Mouse (Mus musculus) cerebellum, postnatal 36 days (tissue): Measurements from ENCODE around the gene Mphosph9.
"Not testable (repeated sequence)": the region's sequence is repeated elsewhere in the genome, so short reads cannot be mapped to it uniquely, and the experiment has no call there.

ENCODE experiments used
- DNase-seq, 2 experiments: peaks; one replicate each; pipeline ENCODE4 v3.0.0; 2021 to 2022; ENCODE audit warnings: mixed read lengths in 2 of 2

Gene Mphosph9

GRCm38 (mm10) chr5:124233874-124234661 lies 93.7 kb downstream of the Mphosph9 start:
- peak; percentile 31 to 51 for DNase-seq

- DNase-seq = no peak
Observed at GRCm38 (mm10) chr5:124233144-124233465, 94.7 kb downstream of the Mphosph9 start.

- DNase-seq = no peak
Observed at GRCm38 (mm10) chr5:124232360-124233143, 95.2 kb downstream of the Mphosph9 start.

- DNase-seq = no peak
Observed at GRCm38 (mm10) chr5:124230461-124230860, 97.3 kb downstream of the Mphosph9 start.

GRCm38 (mm10) chr5:124227193-124227592 lies 100.6 kb downstream of the Mphosph9 start:
- DNase-seq = no peak

DNA sequence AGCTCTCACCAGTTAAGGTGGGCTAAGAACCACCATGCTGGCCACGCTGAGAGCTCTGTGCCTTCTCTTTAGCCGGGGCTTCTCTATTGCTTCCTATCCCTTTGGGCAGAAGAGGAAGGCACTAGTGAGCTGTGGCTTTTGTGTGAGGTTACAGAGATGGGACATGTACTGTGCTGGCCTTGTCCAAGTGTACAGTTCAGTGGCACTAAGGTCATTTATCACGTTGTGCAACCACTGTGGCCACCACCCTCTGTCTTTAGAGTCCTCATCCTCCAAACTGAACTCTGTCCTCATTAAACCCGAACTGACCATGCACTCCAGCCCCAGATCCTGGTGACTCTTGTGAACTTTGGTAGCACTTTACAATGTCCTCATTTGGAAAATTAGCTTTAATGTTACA lies 101.3 kb downstream of the Mphosph9 start:
- DNase-seq = no peak

DNA sequence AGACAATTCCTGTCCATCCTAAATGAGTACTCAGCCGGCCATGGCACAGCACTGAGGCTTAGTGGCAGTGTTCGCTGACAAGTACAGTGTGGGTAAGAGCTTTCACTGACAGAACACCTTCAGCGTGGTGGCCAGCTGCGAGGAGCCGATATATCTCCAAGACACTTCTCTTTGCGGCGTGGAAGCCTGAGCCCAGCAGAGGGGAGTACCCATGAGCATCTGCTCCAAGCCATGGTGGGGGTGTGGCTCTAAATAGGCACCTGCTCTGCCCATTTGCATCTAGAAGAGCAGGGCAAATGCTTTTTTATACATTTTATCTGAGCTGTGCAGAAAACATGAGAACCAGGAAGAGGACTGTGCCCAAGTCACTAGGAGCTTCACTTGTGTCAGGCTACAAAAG lies 101.9 kb downstream of the Mphosph9 start:
- DNase-seq = no peak

- DNase-seq = no peak
Observed at GRCm38 (mm10) chr5:124224321-124225092, 103.3 kb downstream of the Mphosph9 start.

GRCm38 (mm10) chr5:124223574-124223973 lies 104.2 kb downstream of the Mphosph9 start:
- no peak for DNase-seq

GRCm38 (mm10) chr5:124222696-124223095 lies 105.1 kb downstream of the Mphosph9 start:
- no peak for DNase-seq

GRCm38 (mm10) chr5:124221736-124222040 lies 106.1 kb downstream of the Mphosph9 start:
- no peak for DNase-seq

DNA sequence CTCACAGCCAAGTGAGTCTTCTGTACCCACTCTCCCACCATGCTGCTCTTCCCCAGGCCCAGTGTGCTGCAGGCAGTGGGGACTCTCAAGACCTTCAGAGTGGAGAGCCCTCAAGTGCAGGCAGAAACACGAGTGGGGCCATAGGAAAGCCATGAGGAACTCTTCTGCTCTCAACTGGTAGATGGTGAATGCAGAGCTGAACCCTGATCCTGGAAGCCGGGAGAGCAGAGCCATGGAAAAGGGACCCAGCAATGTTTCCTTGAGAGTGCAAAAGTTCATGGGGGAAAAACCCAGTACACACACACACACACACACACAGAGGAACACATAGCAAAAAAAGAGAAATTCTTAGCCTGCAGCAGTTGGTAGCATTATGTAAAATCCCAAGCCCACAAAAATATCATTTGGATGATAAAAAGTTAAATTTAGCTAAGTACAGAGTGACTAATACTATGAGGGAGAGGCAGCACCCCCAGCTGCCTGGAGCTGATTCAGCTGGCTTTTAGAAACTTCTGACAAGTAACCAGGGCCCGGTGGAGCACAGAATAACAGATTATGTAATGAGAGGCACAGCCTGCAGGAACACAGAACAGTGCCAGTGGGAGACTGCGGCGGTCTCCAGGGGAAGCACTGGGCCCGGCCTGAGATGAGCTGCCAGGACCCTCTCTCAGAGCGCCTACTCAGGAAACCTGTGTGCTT lies 106.6 kb downstream of the Mphosph9 start:
- DNase-seq = peak; percentile 26 to 40

GRCm38 (mm10) chr5:124220551-124220950 lies 107.2 kb downstream of the Mphosph9 start:
- no peak for DNase-seq

GRCm38 (mm10) chr5:124219431-124219830 lies 108.3 kb downstream of the Mphosph9 start:
- no peak for DNase-seq

- DNase-seq = no peak
Observed at GRCm38 (mm10) chr5:124218986-124219385, 108.8 kb downstream of the Mphosph9 start.

GRCm38 (mm10) chr5:124217566-124218249 lies 110.1 kb downstream of the Mphosph9 start:
- no peak for DNase-seq

DNA sequence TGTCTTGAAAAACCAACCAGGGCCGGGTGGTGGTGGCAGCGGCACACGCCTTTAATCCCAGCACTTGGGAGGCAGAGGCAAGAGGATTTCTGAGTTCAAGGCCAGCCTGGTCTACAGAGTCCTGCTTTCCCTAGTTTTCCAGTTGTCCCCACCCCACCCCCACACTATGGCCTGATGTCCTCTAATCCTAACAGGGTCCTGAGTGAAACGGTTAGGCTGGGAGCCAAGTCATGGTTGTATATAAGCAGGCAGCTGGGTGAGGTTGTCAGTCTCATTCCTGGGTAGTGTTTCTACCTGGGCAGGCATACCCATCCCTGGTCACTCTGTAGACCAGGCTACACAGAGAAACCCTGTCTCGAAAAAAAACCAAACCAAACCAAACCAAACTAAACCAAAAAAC lies 110.7 kb downstream of the Mphosph9 start:
- DNase-seq = not testable (repeated sequence)

- DNase-seq = no peak
Observed at GRCm38 (mm10) chr5:124216403-124216802, 111.4 kb downstream of the Mphosph9 start.

DNA sequence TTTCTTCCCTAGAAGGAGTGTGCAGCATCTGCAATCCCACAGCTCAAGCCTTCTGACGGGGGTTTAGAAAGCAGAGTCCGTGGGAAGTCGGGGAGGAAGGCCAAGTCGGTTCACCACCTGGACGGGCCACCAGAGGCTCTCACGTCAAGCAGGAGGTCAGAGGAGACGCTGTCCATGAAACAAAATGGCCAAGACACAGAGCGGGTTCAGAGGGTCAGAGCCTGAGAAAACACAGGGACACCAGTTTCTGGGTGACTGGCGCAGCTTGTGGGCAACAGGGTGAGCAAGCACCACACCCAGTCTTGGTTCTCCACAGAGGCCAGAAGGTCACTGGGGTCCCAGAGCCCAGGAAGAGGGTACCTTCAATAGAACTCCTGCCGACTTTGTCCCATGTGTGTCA lies 112.1 kb downstream of the Mphosph9 start:
- no peak for DNase-seq

- DNase-seq = no peak
Observed at GRCm38 (mm10) chr5:124214516-124215145, 113.1 kb downstream of the Mphosph9 start.

- no peak for DNase-seq
Observed at GRCm38 (mm10) chr5:124213588-124214469, 113.9 kb downstream of the Mphosph9 start.
